Mouse (Mus musculus) frontal cortex, adult 2 months (tissue): ENCODE measurements around the gene Syn3. TPM values are rescaled to one million over a fixed set of nuclear protein-coding genes. Genes with fewer than 3 reads are reported as not detected.

ENCODE experiments used
- DNase-seq, 2 experiments: peaks; one replicate each; pipeline ENCODE4 v3.0.0; 2022; ENCODE audit warnings: low spot score in 1 of 2; ENCODE audit errors: extremely low spot score in 1 of 2
- polyA plus RNA-seq: library from polyadenylated mRNA; depleted of rRNA; stranded (reverse); fragments of >200 nt; gene quantifications from 2 replicates; pipeline ENCODE4 v1.2.3, GENCODE M21; 2012

Syn3 gene
- polyA plus RNA-seq, 1 experiment, result 10.4 TPM

DNA sequence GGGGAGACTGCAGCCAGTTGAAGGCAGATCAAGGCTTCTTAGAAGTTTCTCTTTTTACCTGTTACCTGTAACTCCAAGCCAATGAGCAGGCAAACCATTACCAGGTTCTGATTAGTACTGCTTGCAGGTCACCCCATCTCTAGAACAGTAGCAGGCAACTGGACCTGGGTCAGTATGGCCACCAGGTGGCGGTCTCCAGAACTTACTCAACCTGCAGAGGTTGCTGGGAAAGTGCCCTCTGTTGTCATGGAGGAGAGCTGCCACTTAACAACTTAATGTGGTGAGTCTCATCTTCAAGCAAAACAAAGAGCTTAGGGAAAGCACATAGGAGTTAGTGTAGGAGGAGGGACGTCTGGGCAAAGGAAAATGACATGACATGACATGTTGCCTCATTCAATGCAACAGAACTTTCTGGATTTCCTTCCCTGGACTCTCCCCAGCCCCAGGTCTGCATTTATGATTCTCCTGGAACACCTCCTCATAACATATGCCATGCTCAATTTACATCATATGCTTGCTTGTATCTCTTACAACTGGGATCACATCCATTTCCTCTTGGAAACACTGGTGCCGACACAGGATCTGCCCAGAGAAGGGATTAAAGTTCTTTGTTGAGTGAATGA lies 316.4 kb downstream of the Syn3 start:
- DNase-seq, result peak in 1 of 2 experiments; percentile 60

DNA sequence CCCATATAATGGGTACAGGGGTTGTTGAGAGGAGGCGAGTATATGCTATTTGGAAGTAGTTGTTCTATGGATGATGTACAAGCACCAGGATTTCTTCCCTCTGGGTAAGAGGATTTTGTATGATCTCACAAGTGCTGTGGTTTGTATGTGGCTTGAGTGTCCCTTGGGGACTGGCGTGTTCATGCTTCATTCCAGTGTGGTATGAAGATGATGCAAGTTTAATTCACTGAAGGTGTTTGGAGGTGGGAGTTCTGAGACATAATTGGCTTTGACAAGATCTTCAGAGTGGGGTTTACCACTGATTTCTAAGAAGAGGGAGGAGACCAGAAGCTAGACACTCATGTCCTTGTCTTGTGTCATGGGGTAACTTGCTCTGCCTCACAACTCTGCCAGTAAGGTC lies 322.3 kb downstream of the Syn3 start:
- no peak for DNase-seq

DNA sequence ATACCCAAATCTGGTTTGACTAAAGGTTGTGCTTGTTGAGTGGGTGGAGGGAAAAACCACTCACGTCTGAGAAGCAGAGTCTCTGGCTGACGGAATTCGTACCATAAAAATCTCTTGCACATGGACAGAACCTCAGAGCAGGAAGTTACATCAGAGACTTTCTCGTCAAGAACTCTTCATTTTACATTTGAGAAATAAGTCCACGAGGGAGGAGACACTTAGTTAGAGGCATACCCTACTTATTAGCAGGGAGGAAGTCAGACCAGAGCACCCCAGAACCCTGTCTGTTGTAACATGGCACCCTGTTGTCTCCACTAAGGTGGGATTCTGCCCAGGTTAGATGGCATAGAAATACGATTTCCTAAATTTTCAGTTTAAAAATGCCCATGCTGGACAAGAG lies 324.7 kb downstream of the Syn3 start:
- DNase-seq, result no peak

DNA sequence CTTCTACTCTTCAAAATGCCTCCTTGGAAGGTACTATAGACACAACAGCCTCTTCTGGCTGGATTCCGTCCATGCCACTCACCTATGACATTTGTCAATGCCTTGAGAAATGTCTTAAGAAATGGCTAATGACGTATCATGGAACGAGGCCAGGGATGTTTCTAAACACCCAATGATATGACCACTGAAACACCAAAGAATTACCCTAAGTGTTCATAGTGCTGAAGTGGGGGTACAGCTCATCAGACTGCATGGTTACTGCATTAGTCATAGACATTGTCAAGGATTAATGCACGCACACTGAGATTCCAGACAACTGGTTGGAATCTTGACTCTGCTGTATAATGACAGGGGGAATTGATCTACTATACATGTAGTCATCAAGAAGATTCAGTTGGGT lies 325.4 kb downstream of the Syn3 start:
- no peak for DNase-seq

DNA sequence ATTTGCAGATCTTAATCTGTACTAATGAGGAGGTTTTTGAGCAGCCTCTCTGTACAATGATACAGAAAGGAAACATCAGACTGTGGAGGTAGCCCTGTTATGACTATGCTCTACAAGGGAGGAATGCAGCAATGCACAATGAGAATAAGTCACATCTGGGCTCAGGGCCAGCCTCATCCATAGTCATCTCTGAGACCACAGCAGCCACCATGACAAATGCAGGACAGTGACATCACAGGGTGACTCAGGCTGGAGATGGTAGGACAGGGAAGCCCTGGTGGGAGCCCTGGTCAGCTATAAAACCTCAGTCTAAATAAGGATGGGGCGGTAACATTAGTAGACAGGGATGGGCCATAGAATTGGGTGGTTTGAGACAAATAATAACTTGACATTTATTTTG lies 327.4 kb downstream of the Syn3 start:
- DNase-seq, result no peak

DNA sequence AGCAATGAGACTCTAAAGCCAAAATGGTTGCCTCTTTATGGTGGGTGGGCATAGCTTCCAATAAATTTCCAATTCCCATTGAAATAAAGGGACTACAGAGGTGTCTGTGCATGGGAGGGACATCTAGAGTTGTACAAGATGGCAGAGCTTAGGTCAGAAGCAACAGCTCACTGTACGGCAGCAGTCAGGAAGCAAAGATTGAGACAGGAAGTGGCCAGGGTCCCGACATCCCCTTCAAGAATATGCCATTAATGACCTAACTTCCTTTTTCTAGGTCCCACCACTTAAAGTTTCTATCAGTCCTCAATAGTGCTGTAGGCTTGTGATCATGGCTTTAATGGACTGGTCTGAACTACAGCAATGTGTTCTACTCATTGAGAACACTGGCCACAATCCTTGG lies 330.6 kb downstream of the Syn3 start:
- DNase-seq, result no peak

DNA sequence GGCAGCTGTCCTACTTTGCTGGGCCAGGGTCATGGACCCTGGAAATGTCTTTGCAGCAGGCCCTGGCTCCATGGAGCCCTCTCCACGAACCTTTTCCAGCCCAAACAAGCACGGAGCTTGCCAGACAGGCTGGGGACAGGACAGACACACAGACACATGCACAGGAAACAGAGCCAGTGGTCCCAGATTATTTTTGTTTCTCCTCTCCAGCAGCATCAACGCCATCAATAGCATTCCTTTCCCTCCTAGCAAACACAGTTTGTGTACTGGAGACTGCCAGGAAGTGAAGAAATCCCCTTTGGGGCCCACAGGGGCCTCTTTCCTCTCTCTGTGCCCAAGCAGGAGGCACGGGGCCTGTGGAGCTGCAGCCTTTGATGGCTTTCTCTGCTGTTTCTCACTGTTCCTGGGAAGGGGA lies 331.8 kb downstream of the Syn3 start:
- DNase-seq, result no peak

DNA sequence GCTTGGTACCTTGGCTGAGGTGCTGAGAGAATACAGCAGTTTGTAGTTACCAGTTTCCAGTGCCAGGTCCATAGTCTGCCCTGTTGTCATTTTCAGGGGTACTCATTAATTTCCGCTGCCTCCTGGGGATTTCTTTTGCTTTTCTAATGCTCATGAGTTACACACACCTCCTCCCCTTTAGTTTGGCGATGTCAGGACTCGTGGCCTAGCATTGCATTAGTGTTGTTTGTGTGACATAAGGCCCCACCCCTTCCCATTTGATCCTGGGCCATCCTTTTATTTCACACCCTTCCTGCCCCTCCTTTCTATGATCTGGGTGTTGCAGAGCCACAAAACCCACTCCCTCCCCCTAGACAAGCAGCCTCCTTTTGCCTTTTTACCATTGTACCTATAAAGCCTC lies 334.6 kb downstream of the Syn3 start:
- no peak for DNase-seq

DNA sequence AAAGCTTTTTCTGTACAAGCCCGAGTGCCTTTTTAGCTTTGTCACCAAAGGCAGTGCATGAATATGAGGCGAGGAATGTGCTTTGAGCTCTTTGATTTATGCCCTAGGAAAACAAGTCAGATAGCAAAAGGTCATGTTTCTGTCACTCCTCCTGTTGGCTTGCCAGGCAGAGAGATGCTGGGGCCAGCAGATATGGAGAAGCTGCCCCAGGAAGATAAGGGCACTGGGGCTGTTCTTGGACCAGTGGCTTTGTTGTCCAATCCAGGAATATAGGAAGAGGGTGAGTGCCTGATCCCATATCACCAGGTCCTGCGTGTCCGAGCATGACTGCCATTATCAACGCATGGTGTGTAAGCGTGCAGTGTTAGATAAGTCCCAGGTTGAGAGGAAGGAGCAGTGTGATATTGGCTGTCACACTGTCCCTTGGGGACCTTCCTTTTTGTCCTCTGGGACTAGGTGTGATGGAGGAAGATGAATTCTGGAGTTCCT lies 336.9 kb downstream of the Syn3 start:
- DNase-seq, result no peak

DNA sequence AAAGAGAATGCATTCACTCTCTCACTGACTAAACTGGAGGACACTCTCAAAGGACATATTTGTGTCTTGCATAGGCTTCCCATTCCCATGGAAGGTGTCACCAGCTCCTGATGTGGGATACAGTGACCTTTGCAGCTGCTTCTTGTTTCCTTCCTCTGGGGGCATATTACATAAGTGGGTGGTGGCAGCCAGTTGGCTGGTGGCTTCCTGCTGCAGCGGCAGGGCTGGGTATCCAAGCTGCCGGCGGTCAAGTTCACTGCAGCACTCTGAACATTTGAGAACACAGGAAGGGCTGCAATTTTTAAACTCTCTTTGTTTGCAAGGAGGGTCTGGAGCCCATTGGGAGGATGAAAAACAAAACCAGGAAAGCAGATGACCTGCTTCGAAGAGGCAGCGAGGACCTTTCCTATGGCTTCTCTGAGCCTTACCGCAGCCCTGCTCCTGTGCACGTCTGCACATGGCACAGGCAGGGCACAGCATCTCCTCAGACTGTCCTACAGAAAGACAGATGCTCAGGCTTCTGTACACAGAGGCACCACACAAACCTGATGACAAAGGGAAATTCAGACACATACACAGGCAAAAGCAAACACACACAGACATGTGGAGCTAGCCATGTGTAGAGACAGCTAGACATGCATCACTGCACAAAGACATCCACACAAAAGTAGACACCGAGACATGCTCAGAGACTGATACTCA lies 340.3 kb downstream of the Syn3 start:
- DNase-seq, result no peak

DNA sequence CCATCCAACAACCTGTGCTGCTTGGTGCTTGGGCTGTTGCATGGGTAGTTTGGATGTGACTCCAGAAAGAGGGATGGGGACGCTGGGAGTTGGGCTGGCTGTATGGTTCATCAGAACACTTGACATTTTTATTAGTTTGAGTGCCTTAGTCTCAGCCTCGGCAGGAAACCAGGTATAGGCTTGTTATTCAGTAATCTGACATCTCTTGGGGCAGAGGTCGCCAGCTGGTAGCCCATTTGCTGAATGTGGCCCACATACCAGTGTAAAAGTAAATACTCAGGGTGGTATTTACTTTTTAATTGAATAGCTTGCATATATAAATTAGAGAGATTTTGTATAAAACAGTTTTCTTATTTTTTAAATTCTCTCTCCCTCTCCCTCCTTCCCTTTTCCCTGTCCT lies 343.4 kb downstream of the Syn3 start:
- no peak for DNase-seq

DNA sequence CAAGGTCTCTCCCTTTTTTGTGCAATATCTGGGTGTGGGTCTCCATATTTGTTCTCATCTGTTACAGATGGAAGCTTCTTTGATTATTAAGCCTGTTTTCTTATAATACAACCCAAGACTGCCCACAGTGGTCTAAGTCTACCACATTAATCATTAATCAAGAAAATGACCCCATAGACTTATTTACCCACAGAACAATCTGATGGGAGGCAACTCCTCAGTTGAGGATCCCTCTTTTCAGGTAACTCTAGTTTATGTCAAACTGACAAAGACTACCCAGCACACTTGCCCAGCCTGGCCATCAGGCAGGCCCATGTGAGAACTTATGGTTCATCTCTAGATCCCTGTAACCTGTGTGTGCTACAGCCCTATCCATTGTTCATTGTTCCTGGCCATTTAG lies 345.5 kb downstream of the Syn3 start:
- no peak for DNase-seq

DNA sequence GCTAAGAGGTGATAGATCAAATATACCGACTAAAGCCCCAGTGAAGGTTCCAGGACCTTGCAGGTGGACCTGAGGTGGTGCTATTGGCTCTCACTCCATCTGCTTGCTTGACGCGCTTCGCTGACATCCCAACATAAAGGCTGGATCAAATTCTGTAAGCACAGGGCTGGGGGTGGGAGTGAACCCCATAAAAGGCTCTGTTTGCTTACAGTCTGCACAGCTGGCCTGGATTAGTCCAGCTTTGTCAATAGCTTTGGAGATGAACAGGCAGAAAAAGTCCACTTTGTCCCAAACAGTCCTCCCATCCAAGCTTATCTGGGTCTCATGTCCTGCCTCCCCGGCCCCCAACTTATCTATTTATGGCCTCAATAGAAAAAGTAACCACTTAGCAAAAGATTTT lies 347.3 kb downstream of the Syn3 start:
- no peak for DNase-seq

DNA sequence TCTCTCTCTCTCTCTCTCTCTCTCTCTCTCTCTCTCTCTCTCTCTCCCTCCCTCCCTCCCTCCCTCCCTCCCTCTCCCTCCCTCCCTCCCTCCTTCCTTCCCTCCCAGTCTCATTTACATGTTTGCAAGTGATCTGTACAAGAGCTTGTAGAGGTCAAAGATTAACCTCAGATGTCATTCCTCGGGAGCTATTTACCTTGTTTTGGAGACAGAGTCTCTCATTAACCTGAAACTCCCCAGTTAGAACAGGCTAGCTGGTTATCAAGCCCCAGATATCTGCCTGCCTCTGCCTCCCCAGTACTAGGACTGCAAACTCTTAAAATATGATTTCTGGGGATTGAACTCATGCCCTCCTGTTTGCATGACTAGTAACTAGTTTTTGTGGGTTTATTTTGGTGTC lies 348.6 kb downstream of the Syn3 start:
- no peak for DNase-seq

DNA sequence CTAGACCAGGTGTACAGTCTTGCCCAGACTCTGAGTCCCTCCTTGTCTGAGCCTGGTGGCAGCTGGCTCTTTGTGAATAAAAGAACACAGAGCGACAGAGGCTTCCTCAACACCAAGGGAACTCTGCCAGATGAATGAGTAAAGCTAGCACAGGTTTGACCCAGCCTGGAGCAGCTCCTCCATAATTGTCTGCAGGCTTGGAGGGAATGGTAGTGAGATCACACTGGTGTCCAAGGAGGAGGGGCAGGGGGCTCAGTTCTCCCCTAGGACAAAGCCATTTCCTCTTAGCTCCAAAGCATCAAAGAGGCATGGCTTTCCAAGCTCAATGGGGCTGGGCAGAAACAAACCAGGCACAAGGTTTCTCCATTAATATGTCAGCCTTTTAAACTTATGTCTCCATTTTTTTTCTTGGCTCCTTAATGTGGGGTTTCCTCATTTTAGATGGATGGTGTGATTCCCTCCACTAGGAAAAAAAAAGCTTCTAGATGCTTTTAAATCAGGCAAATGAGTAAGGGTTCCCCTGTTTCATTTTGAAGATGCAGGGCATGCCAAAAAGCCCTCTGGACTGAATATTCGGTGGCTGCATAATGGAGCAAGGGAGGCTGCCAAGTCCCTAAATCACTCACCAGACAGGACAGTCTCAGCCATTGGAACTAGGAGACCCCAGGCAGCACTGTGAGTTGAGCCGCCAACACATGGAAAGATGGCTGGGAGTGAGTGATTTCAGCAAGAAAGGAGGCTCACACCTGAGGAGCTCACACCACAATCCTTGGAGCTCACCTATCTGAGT lies 349.5 kb downstream of the Syn3 start:
- DNase-seq, result no peak

DNA sequence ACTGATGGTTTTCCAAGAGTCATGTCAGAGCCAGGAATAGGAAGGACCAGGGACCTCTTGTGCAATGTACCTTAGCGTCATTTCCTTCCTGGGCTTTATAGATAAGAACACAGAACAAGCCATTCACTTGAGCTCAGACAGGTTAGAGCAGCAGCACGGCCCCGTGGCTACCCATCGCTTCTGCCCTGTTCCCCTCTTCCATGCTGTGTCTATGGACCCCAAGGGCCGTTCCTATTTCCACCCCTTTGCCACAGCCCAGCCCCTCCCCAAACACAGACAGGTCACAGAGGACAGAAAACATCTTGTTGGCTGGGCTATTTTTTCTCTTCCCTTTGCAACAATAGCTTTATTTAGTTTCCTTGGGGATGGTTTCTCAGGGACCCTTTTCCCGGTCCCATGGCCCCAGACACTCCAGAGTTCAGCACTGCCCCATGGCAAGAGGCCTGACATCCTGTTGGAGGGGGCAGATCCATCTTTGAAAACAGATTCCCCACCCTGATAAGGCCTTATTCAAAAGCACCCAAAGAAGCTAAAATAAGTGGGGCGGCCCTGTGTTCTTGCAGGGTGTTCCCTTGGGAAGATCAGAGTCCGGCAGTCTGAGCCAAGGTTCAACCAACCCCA lies 359.5 kb downstream of the Syn3 start:
- no peak for DNase-seq

DNA sequence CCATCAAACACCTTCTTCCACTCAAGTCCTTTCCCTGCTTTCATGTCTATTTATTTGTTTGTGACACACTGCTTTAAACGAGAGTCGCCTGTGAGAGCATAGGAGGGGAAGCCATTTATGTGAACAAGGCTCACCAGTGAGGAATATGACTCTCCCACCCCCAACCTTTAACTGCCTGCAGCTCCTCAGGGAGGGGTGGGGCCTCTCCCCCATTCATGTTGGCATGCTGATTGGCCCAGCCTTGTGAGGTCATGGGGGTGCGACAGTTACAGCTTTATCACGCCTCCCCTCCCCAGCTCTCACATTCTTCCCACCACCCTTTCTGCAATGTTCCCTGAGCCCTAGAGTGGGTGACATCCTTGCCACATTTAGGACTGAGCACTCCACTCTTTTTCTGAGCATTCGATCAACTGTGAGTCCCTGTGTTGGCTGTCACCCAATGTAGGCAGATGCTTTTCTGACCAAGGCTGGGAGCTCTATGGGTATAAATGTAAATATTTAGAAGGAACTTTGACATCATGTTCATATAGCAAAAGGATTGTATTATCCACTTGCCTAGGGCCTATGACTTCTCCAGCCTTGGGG lies 361.0 kb downstream of the Syn3 start:
- DNase-seq, result no peak

DNA sequence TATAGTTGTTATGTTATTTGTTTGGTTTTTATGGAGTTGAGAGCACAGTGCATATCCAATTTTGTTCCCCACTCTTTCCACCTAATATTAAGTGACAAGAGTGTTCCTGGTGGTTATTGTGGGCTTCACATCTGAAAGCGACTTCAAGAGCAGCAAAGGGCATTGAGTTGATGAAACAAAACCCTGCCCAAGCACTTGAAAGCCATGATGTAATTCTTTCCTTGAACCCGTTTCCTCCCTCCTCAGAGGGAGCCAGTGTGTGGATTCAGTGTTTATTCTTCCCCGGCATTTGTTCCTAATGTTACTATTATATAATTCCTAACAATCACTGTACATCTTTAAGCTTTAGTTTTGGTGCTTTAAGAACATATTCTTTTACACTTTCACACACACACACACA lies 361.6 kb downstream of the Syn3 start:
- DNase-seq, result no peak

DNA sequence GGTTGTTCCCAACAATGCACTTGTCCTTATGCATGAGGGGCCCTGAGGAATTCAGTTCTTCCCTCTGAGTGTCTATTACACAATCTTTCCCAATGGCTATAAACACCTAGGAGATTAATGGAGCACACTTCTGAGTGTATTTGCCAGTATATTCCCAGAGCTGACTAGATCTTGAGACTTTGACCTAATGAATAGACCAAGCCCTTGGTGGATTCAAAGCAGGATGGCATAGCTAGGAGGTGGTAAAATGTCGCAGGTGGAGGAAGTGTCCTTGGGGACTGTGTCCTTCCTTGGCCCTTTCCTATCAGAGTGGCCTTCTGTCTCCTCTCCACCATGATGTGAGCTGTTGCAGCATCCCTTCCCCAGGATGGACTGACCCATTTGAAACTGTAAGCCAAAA lies 362.4 kb downstream of the Syn3 start:
- no peak for DNase-seq

DNA sequence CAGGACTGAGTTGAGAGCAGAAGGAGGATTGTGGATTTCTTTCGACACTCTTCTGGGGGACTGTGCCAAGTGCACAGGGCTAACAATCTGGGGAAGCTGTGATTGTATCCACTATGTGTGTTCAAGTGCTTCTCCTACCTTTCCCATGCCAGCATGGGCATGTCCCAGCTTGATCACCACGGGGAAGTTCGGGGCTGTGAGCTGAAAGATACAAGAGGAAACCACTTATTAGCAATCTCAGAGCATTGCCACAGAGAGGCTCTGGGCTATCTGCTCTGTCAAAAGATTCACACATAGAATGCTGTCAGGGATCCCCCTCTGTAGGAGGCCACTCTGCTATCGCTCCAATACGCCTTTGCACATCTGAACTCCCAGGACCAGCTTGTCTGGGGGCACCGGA lies 363.8 kb downstream of the Syn3 start:
- no peak for DNase-seq

DNA sequence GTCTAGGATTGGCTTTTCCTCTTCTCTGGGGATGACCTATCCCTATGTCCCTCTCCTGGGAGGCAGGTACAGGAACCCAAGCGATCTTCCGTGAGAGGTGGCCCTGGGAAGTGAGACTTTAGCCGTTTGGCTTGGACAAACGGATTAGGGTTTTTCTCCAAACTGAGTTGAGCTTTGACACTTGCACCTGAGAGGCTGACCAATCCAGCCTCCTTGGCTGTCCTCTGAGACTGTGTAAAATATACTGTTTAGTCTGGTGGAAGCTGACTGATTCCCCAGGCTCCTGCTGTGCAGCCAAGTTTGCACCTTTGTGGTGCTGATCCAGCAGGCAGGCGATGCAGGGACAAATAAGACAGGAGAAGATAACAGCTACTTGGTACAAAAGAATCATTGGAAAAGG lies 364.4 kb downstream of the Syn3 start:
- no peak for DNase-seq
